Mouse (Mus musculus): Measurements from ENCODE around the gene Golm1. TPM values are rescaled to one million over a fixed set of nuclear protein-coding genes. Genes with fewer than 3 reads are reported as not detected.

Gene Golm1
- polyA plus RNA-seq, 2 experiments = 27.8 to 43.2 TPM

GRCm38 (mm10) chr13:59621643-59622489 lies 53.7 kb downstream of the Golm1 start:
- Histone ChIP-seq H3K9ac (ENCODE audit: low read depth, low read length, severe bottlenecking) (no peak overlapping the region), H3K4me1 (ENCODE audit: control insufficient read depth, insufficient read depth, low read length) (no peaks in the 10 kb centered on the region), H3K27me3 (ENCODE audit: control insufficient read depth, insufficient read depth, low read length) (no peaks in the 10 kb centered on the region), H3K27ac (replicated peaks; ENCODE audit: low read depth, low read length) (no peak overlapping the region), H3K36me3 (ENCODE audit: control insufficient read depth, insufficient read depth, low read length) (peaks cover 83% of the 10 kb centered on the region), H3K9me3 (ENCODE audit: control insufficient read depth, low read length) (no peaks in the 10 kb centered on the region), H3K4me3 (replicated peaks; ENCODE audit: low read length) (no peak overlapping the region), H3K4me2 (replicated peaks; ENCODE audit: low read depth, low read length, severe bottlenecking) (no peak overlapping the region)
- DNase-seq (ENCODE audit: low spot score) = no peak
- ATAC-seq (ENCODE audit: low FRiP score, low read depth) = no peak
- WGBS = 83% methylated on average over 7 of the region's 7 CpGs
- TF ChIP-seq POLR2A (IDR thresholded peaks at IDR 0.05; ENCODE audit: borderline replicate concordance, extremely low read depth, insufficient read depth, insufficient read length) = no peak

- no peak overlapping the region for H3K4me3 ChIP-seq (replicated peaks; ENCODE audit: low read length)
- no peaks in the 10 kb centered on the region for H3K27me3 ChIP-seq (ENCODE audit: control insufficient read depth, insufficient read depth, low read length)
- no peak overlapping the region for H3K27ac ChIP-seq (replicated peaks; ENCODE audit: low read depth, low read length)
- 95% methylated on average over 6 of the region's 6 CpGs for WGBS
- ATAC-seq (ENCODE audit: low FRiP score, low read depth) (no peak), DNase-seq (ENCODE audit: low spot score) (no peak)
- H3K4me2 ChIP-seq (replicated peaks; ENCODE audit: low read depth, low read length, severe bottlenecking) = no peak overlapping the region
- no peak for TF ChIP-seq POLR2A (IDR thresholded peaks at IDR 0.05; ENCODE audit: borderline replicate concordance, extremely low read depth, insufficient read depth, insufficient read length)
- H3K9ac ChIP-seq (ENCODE audit: low read depth, low read length, severe bottlenecking) = no peak overlapping the region
- H3K9me3 ChIP-seq (ENCODE audit: control insufficient read depth, low read length) = no peaks in the 10 kb centered on the region
- H3K36me3 ChIP-seq (ENCODE audit: control insufficient read depth, insufficient read depth, low read length) = peaks cover 74% of the 10 kb centered on the region
- H3K4me1 ChIP-seq (ENCODE audit: control insufficient read depth, insufficient read depth, low read length) = no peaks in the 10 kb centered on the region
These were observed 57.1 kb downstream of the Golm1 start for GRCm38 (mm10) chr13:59618463-59618862.

- H3K9ac ChIP-seq (ENCODE audit: low read depth, low read length, severe bottlenecking) = no peak overlapping the region
- no peak overlapping the region for H3K4me2 ChIP-seq (replicated peaks; ENCODE audit: low read depth, low read length, severe bottlenecking)
- no peaks in the 10 kb centered on the region for H3K27me3 ChIP-seq (ENCODE audit: control insufficient read depth, insufficient read depth, low read length)
- 86% methylated on average over 4 of the region's 4 CpGs for WGBS
- no peaks in the 10 kb centered on the region for H3K4me1 ChIP-seq (ENCODE audit: control insufficient read depth, insufficient read depth, low read length)
- no peak for TF ChIP-seq POLR2A (IDR thresholded peaks at IDR 0.05; ENCODE audit: borderline replicate concordance, extremely low read depth, insufficient read depth, insufficient read length)
- DNase-seq (ENCODE audit: low spot score) (no peak), ATAC-seq (ENCODE audit: low FRiP score, low read depth) (no peak)
- no peak overlapping the region for H3K27ac ChIP-seq (replicated peaks; ENCODE audit: low read depth, low read length)
- H3K4me3 ChIP-seq (replicated peaks; ENCODE audit: low read length) = no peak overlapping the region
- no peaks in the 10 kb centered on the region for H3K9me3 ChIP-seq (ENCODE audit: control insufficient read depth, low read length)
- H3K36me3 ChIP-seq (ENCODE audit: control insufficient read depth, insufficient read depth, low read length) = peaks cover 70% of the 10 kb centered on the region
These were observed 60.1 kb downstream of the Golm1 start for GRCm38 (mm10) chr13:59615554-59615953.

GRCm38 (mm10) chr13:59615152-59615551 lies 60.5 kb downstream of the Golm1 start:
- H3K27me3 ChIP-seq (ENCODE audit: control insufficient read depth, insufficient read depth, low read length) = no peaks in the 10 kb centered on the region
- no peak overlapping the region for H3K4me2 ChIP-seq (replicated peaks; ENCODE audit: low read depth, low read length, severe bottlenecking)
- ATAC-seq (ENCODE audit: low FRiP score, low read depth) (no peak), DNase-seq (ENCODE audit: low spot score) (no peak)
- H3K27ac ChIP-seq (replicated peaks; ENCODE audit: low read depth, low read length) = no peak overlapping the region
- TF ChIP-seq POLR2A (IDR thresholded peaks at IDR 0.05; ENCODE audit: borderline replicate concordance, extremely low read depth, insufficient read depth, insufficient read length) = no peak
- WGBS = 95% methylated on average over 4 of the region's 4 CpGs
- no peaks in the 10 kb centered on the region for H3K9me3 ChIP-seq (ENCODE audit: control insufficient read depth, low read length)
- no peak overlapping the region for H3K4me3 ChIP-seq (replicated peaks; ENCODE audit: low read length)
- H3K9ac ChIP-seq (ENCODE audit: low read depth, low read length, severe bottlenecking) = no peak overlapping the region
- H3K36me3 ChIP-seq (ENCODE audit: control insufficient read depth, insufficient read depth, low read length) = peaks cover 74% of the 10 kb centered on the region
- H3K4me1 ChIP-seq (ENCODE audit: control insufficient read depth, insufficient read depth, low read length) = no peaks in the 10 kb centered on the region

- no peaks in the 10 kb centered on the region for H3K9me3 ChIP-seq (ENCODE audit: control insufficient read depth, low read length)
- no peak for ATAC-seq (ENCODE audit: low FRiP score, low read depth)
- H3K36me3 ChIP-seq (ENCODE audit: control insufficient read depth, insufficient read depth, low read length) = peaks cover 77% of the 10 kb centered on the region
- H3K4me1 ChIP-seq (ENCODE audit: control insufficient read depth, insufficient read depth, low read length) = no peaks in the 10 kb centered on the region
- 87% methylated on average over 4 of the region's 4 CpGs for WGBS
- H3K4me3 ChIP-seq (replicated peaks; ENCODE audit: low read length) = no peak overlapping the region
- no peak for DNase-seq (ENCODE audit: low spot score)
- H3K4me2 ChIP-seq (replicated peaks; ENCODE audit: low read depth, low read length, severe bottlenecking) = no peak overlapping the region
- no peak for TF ChIP-seq POLR2A (IDR thresholded peaks at IDR 0.05; ENCODE audit: borderline replicate concordance, extremely low read depth, insufficient read depth, insufficient read length)
- no peaks in the 10 kb centered on the region for H3K27me3 ChIP-seq (ENCODE audit: control insufficient read depth, insufficient read depth, low read length)
- no peak overlapping the region for H3K9ac ChIP-seq (ENCODE audit: low read depth, low read length, severe bottlenecking)
- no peak overlapping the region for H3K27ac ChIP-seq (replicated peaks; ENCODE audit: low read depth, low read length)
These were observed 61.7 kb downstream of the Golm1 start for GRCm38 (mm10) chr13:59613868-59614267.

All from limb, embryonic 14.5 days (tissue).